Mouse (Mus musculus): ENCODE measurements around the gene Ppp1r13l. TPM values are rescaled to one million over a fixed set of nuclear protein-coding genes. Genes with fewer than 3 reads are reported as not detected.

Ppp1r13l gene
- polyA plus RNA-seq, 1 experiment from 2014 or later: 12.4 TPM

- Histone ChIP-seq H3K9ac (ENCODE audit: low read depth, low read length) (no peak overlapping the region), H3K4me2 (0 out of 2 replicates have a peak overlapping the region, but pooled peaks have one; percentile 0), H3K36me3 (ENCODE audit: control insufficient read depth, insufficient read depth, low read length) (no peaks in the 10 kb centered on the region), H3K27ac (ENCODE audit: low read depth, low read length) (no peak overlapping the region), H3K9me3 (replicated peaks; ENCODE audit: control insufficient read depth, low read length) (no peaks in the 10 kb centered on the region), H3K4me1 (ENCODE audit: control insufficient read depth, insufficient read depth, low read length) (0 out of 2 replicates have a peak, but pooled peaks cover 12% of the 10 kb centered on the region), H3K4me3 (ENCODE audit: low read depth, low read length) (no peak overlapping the region), H3K27me3 (ENCODE audit: control insufficient read depth, insufficient read depth, low read length) (peaks cover 29% of the 10 kb centered on the region)
- WGBS (ENCODE audit: insufficient replicate concordance): 61% methylated on average over 15 of the region's 15 CpGs
- ATAC-seq (replicated peaks; ENCODE audit: insufficient number of reproducible peaks, low FRiP score, low TSS enrichment): no peak
These were observed 57.0 kb downstream of the Ppp1r13l start for GRCm38 (mm10) chr7:19416590-19416989.

- no peak overlapping the region for H3K27ac ChIP-seq (ENCODE audit: low read depth, low read length)
- 0 out of 2 replicates have a peak, but pooled peaks cover 8% of the 10 kb centered on the region for H3K4me1 ChIP-seq (ENCODE audit: control insufficient read depth, insufficient read depth, low read length)
- WGBS (ENCODE audit: insufficient replicate concordance): 6% methylated on average over 28 of the region's 28 CpGs
- H3K4me2 ChIP-seq: peak overlapping the region; percentile 27; the same call in 1 of the 2 replicates
- H3K36me3 ChIP-seq (ENCODE audit: control insufficient read depth, insufficient read depth, low read length): no peaks in the 10 kb centered on the region
- H3K9me3 ChIP-seq (replicated peaks; ENCODE audit: control insufficient read depth, low read length): no peaks in the 10 kb centered on the region
- peaks cover 26% of the 10 kb centered on the region for H3K27me3 ChIP-seq (ENCODE audit: control insufficient read depth, insufficient read depth, low read length)
- H3K4me3 ChIP-seq (ENCODE audit: low read depth, low read length): no peak overlapping the region
- no peak overlapping the region for H3K9ac ChIP-seq (ENCODE audit: low read depth, low read length)
- ATAC-seq (replicated peaks; ENCODE audit: insufficient number of reproducible peaks, low FRiP score, low TSS enrichment): no peak
These were observed 60.6 kb downstream of the Ppp1r13l start for GRCm38 (mm10) chr7:19420121-19420520.

DNA sequence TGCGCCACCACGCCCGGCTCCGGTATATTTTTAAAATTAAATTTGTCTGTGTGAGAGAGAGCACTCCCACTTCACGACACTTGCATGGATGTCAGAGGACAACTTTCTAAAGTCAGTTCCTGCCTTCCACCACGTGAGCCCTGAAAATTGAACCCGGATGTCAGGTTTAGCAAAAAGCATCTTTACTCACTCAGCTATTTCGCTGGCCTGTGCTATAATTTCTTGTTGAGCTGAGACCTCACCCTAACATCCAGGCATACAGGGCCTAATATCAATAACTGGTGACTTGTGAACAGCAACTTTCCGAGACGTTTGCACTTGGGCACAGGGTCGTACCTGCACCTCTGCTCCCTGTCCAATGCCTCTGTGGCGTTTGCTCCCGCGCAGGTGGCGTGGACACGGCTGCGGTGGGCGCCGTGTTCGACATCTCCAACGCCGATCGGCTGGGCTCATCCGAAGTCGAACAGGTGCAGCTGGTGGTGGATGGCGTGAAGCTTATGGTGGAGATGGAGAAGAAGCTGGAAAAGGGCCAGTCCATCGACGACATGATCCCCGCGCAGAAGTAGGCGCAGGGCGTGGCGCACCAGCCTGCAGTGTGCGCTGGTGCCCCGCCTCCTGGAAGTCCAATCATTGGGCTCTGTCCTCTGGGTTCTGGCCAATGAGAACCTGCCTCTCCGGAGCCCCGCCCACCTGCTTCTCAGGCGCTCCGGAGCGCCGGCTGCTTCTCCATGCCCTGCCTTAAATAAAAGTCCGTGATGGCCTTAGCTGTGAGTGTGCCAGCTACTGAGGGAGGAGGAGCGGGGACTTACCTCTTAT lies 61.5 kb downstream of the Ppp1r13l start:
- peak; percentile 86 for ATAC-seq (replicated peaks; ENCODE audit: insufficient number of reproducible peaks, low FRiP score, low TSS enrichment)
- H3K36me3 ChIP-seq (ENCODE audit: control insufficient read depth, insufficient read depth, low read length): peaks cover 3% of the 10 kb centered on the region; the same call in 1 of the 2 replicates
- no peak overlapping the region for H3K27ac ChIP-seq (ENCODE audit: low read depth, low read length)
- H3K4me1 ChIP-seq (ENCODE audit: control insufficient read depth, insufficient read depth, low read length): 0 out of 2 replicates have a peak, but pooled peaks cover 8% of the 10 kb centered on the region
- no peaks in the 10 kb centered on the region for H3K9me3 ChIP-seq (replicated peaks; ENCODE audit: control insufficient read depth, low read length)
- H3K4me3 ChIP-seq (ENCODE audit: low read depth, low read length): peak overlapping the region; percentile 38
- peak overlapping the region; percentile 75 for H3K4me2 ChIP-seq
- peaks cover 26% of the 10 kb centered on the region for H3K27me3 ChIP-seq (ENCODE audit: control insufficient read depth, insufficient read depth, low read length)
- 12% methylated on average over 43 of the region's 43 CpGs for WGBS (ENCODE audit: insufficient replicate concordance)
- H3K9ac ChIP-seq (ENCODE audit: low read depth, low read length): no peak overlapping the region

DNA sequence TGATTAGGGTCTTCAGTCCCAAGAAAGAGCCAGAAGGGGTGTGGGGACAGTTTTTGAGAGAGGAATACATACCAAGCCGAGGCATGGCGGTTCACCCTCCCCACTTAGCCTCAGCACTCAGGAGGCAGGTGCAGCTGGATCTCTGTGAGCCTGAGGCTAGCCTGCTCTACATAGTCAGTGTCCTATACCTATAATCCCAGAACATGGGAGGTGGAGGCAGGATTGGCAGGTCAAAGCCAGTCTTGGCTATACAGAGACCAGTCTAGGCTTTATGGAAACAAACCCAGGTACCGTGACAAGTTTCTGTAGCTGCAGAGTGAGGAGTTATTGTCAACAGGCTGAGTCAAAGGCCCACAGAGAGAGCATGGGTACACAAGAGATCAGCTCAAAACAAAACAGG lies 63.5 kb downstream of the Ppp1r13l start:
- Histone ChIP-seq H3K4me1 (ENCODE audit: control insufficient read depth, insufficient read depth, low read length) (0 out of 2 replicates have a peak, but pooled peaks cover 3% of the 10 kb centered on the region), H3K9me3 (replicated peaks; ENCODE audit: control insufficient read depth, low read length) (no peaks in the 10 kb centered on the region), H3K36me3 (ENCODE audit: control insufficient read depth, insufficient read depth, low read length) (peaks cover 17% of the 10 kb centered on the region), H3K4me3 (ENCODE audit: low read depth, low read length) (no peak overlapping the region), H3K27ac (ENCODE audit: low read depth, low read length) (no peak overlapping the region), H3K9ac (ENCODE audit: low read depth, low read length) (no peak overlapping the region), H3K4me2 (no peak overlapping the region), H3K27me3 (ENCODE audit: control insufficient read depth, insufficient read depth, low read length) (peaks cover 20% of the 10 kb centered on the region)
- WGBS (ENCODE audit: insufficient replicate concordance): 86% methylated on average over 3 of the region's 3 CpGs
- ATAC-seq (replicated peaks; ENCODE audit: insufficient number of reproducible peaks, low FRiP score, low TSS enrichment): no peak

DNA sequence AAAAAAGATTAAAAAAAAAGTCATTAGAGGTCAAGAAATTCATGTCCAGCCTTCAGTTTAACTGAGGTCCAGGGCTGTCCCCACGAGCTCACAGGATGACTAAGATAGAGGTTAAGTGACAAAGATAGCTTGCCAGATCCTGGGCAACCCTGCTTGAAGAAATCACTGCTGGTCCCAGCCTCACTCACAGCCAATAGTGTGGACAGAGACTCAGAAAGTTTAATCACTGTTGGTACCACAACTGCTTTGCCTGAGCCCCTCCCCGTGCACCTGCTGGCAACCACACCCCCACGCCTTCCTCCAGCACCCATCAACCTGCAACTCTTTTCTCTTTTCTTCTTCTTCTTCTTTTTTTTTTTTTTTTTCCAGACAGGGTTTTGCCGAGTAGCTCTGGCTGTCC lies 64.5 kb downstream of the Ppp1r13l start:
- peaks cover 26% of the 10 kb centered on the region for H3K36me3 ChIP-seq (ENCODE audit: control insufficient read depth, insufficient read depth, low read length)
- WGBS (ENCODE audit: insufficient replicate concordance): 55% methylated on average over 4 of the region's 4 CpGs
- no peak overlapping the region for H3K4me3 ChIP-seq (ENCODE audit: low read depth, low read length)
- 0 out of 2 replicates have a peak, but pooled peaks cover 3% of the 10 kb centered on the region for H3K4me1 ChIP-seq (ENCODE audit: control insufficient read depth, insufficient read depth, low read length)
- peaks cover 14% of the 10 kb centered on the region for H3K27me3 ChIP-seq (ENCODE audit: control insufficient read depth, insufficient read depth, low read length)
- H3K27ac ChIP-seq (ENCODE audit: low read depth, low read length): no peak overlapping the region
- no peak for ATAC-seq (replicated peaks; ENCODE audit: insufficient number of reproducible peaks, low FRiP score, low TSS enrichment)
- H3K9me3 ChIP-seq (replicated peaks; ENCODE audit: control insufficient read depth, low read length): no peaks in the 10 kb centered on the region
- H3K9ac ChIP-seq (ENCODE audit: low read depth, low read length): no peak overlapping the region
- H3K4me2 ChIP-seq: no peak overlapping the region

DNA sequence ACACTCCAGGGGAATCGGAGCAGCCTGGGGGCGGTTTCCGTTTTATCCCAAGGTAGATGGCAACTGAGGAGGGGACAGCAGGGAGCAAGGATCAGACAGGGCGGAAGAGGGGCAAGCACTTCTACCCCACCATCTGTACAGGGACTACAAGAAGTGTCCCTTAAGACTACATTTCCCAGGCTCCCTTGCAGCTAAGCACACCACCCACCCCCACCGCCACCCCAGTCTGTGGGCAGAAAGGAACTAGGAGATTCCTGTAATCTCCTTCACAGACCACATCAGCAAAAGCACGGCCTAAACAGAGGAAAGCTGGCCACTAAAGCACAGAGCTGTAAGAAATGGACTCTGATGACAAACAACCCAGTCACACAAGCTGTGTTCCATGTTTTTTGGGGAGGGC lies 66.8 kb downstream of the Ppp1r13l start:
- Histone ChIP-seq H3K36me3 (ENCODE audit: control insufficient read depth, insufficient read depth, low read length) (peaks cover 36% of the 10 kb centered on the region), H3K4me2 (no peak overlapping the region), H3K9me3 (replicated peaks; ENCODE audit: control insufficient read depth, low read length) (no peaks in the 10 kb centered on the region), H3K4me1 (ENCODE audit: control insufficient read depth, insufficient read depth, low read length) (0 out of 2 replicates have a peak, but pooled peaks cover 3% of the 10 kb centered on the region), H3K27me3 (ENCODE audit: control insufficient read depth, insufficient read depth, low read length) (no peaks in the 10 kb centered on the region), H3K27ac (ENCODE audit: low read depth, low read length) (no peak overlapping the region), H3K4me3 (ENCODE audit: low read depth, low read length) (no peak overlapping the region), H3K9ac (ENCODE audit: low read depth, low read length) (no peak overlapping the region)
- 72% methylated on average over 6 of the region's 6 CpGs for WGBS (ENCODE audit: insufficient replicate concordance)
- ATAC-seq (replicated peaks; ENCODE audit: insufficient number of reproducible peaks, low FRiP score, low TSS enrichment): no peak

- Histone ChIP-seq H3K27me3 (ENCODE audit: control insufficient read depth, insufficient read depth, low read length) (no peaks in the 10 kb centered on the region), H3K36me3 (ENCODE audit: control insufficient read depth, insufficient read depth, low read length) (peaks cover 37% of the 10 kb centered on the region), H3K9me3 (replicated peaks; ENCODE audit: control insufficient read depth, low read length) (no peaks in the 10 kb centered on the region), H3K4me3 (ENCODE audit: low read depth, low read length) (no peak overlapping the region), H3K9ac (ENCODE audit: low read depth, low read length) (no peak overlapping the region), H3K27ac (ENCODE audit: low read depth, low read length) (no peak overlapping the region), H3K4me2 (no peak overlapping the region), H3K4me1 (ENCODE audit: control insufficient read depth, insufficient read depth, low read length) (no peaks in the 10 kb centered on the region)
- no peak for ATAC-seq (replicated peaks; ENCODE audit: insufficient number of reproducible peaks, low FRiP score, low TSS enrichment)
- 82% methylated on average over 5 of the region's 6 CpGs for WGBS (ENCODE audit: insufficient replicate concordance)
These were observed 67.3 kb downstream of the Ppp1r13l start for GRCm38 (mm10) chr7:19426888-19427287.

Data from heart, embryonic 11.5 days (tissue).